Mouse (Mus musculus) spleen, embryonic (tissue): ENCODE results near the gene Gcgr.
"Not testable (repeated sequence)": the region's sequence is repeated elsewhere in the genome, so short reads cannot be mapped to it uniquely, and the experiment has no call there.

Source experiments
- CTCF ChIA-PET: fragments of 350-600 bp; sonication (Branson Sonifier 250); formaldehyde crosslinking; loops from one replicate; lab custom pipeline; 2022; lab: Charles Lee

The Gcgr gene

GRCm38 (mm10) chr11:120505661-120506060 is 24.8 kb upstream of the Gcgr start:
- CTCF ChIA-PET: interaction anchor here (0.7 kb wide), 2 partner anchors 57 to 212 kb away, joined by 8 to 11 read pairs; no protein-coding TSS in a partner anchor

DNA sequence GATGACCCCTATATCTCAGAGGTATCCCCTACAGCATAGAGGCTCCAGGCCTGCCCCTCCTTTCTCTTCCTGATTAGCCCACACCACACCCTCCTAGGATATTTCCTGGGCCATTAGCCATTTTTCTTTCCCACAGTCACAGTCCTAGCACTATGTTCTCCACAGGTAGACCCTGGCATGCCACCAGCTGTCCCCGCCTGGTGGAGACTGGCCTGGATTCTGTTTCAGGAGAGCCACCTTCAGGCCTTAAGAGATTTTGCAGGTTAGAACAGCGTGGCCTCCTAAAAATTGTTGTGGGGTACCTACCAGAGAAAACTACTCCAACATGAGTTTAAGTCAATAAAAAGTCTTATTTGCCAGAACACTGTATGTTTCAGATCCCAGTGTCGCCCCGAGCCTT is 23.6 kb upstream of the Gcgr start:
- CTCF ChIA-PET: no interaction called here

- CTCF ChIA-PET: no interaction called here
Observed at GRCm38 (mm10) chr11:120507611-120508289, 22.7 kb upstream of the Gcgr start.

DNA sequence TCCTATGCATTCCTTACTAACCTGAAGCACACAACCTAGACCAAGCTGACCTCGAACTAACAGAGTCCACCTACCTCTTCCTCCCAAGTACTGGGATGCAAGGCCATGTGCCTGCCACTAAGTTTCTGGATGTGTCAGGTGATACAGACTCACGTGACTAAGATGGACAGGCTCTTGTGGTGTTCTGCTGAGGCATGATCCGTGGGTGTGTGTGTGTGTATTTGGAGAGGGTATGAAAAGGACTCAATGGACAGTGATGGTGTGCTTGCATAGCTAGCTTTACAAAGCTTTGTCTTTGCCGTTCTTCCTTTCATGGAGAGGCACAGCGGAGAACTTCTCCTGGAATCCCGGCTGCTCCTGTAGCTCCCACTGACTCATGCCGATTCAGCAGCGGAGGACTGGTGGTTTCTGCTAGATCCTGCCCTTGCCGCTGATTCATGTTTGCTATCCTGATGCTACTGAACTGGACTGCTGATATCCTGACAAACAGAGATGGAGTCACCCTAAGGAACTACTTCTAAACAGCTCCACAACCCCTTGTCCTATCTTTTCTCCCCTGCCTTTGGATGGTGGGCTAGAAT is 22.1 kb upstream of the Gcgr start:
- CTCF ChIA-PET: no interaction called here

GRCm38 (mm10) chr11:120509940-120510339 is 20.6 kb upstream of the Gcgr start:
- CTCF ChIA-PET: interaction anchor here (0.6 to 1.0 kb wide), 2 partner anchors 14 to 533 kb away, joined by 3 to 13 read pairs; no protein-coding TSS in a partner anchor

- CTCF ChIA-PET: interaction anchor here (0.6 to 1.0 kb wide), 5 partner anchors 8 to 533 kb away, joined by 3 to 13 read pairs (median 4); no protein-coding TSS in a partner anchor
Observed at GRCm38 (mm10) chr11:120510375-120511030, 20.0 kb upstream of the Gcgr start.

DNA sequence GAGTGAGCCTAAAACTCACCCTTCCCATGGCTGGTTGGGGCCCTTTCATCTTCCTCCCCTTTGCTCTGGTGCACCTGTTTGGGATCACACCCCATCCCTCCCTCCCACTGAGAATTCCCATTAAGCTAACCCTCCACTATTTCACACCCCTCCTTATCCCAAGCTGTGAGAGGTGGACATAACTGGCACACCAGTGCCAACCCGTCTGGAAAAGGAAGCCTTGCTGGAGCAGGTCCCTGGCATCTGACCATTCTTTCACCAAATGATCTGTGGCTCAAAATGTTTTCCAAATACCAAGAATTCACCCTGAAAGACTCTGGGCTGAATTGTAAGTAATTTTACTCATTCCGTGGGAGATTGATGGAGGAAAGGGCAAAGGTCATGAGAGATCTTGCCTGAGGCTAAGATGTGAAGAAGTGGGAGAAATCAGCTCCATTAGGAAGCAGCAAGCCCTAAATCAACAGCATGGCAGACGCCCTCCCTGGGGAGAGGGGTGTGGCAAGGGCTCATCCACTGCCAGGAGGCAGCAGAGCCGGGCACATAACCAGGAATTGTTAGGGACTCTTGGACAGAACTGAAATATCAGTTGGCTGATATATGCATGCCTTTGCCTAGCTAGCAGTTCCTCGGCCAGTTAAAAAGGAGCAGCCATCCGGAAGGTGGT is 17.6 kb upstream of the Gcgr start:
- CTCF ChIA-PET: interaction anchor here (0.5 to 1.5 kb wide), 5 partner anchors 42 to 1245 kb away, joined by 4 to 8 read pairs (median 7); partner anchors contain the start of gene Gaa

GRCm38 (mm10) chr11:120514262-120514661 is 16.2 kb upstream of the Gcgr start:
- CTCF ChIA-PET: not testable (repeated sequence)

- CTCF ChIA-PET: interaction anchor here (0.5 to 0.7 kb wide), 6 partner anchors 9 to 67 kb away, joined by 3 to 11 read pairs (median 4); partner anchors contain the start of gene Gcgr
Observed at GRCm38 (mm10) chr11:120515611-120516010, 14.9 kb upstream of the Gcgr start.

- CTCF ChIA-PET: no interaction called here
Observed at GRCm38 (mm10) chr11:120517147-120517546, 13.4 kb upstream of the Gcgr start.

- CTCF ChIA-PET: interaction anchor here (0.6 kb wide), 1 partner anchor 31 kb away, joined by 4 read pairs; no protein-coding TSS in a partner anchor
Observed at GRCm38 (mm10) chr11:120518027-120518426, 12.5 kb upstream of the Gcgr start.

- CTCF ChIA-PET: interaction anchor here (0.6 kb wide), 1 partner anchor 31 kb away, joined by 4 read pairs; no protein-coding TSS in a partner anchor
Observed at GRCm38 (mm10) chr11:120518558-120518957, 11.9 kb upstream of the Gcgr start.

DNA sequence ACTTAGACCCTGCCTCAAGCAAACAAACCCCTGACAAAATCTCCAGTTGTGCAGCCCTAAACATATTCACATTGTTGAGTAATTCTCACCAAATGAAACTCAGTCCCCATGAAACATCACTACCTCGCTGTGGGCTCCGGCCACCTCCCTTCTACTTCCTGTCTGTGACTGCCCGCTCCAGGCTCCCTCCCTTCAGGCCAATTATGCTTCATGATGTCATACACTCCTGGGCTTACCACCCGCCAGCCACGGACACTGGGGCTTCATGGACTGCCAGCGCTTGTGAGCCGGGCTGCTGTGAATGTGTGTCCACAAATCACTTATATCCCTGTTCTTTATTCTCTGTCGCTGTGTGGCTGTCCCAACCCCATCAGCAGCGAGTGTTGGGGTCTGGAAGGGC is 10.8 kb upstream of the Gcgr start:
- CTCF ChIA-PET: no interaction called here

GRCm38 (mm10) chr11:120520498-120520897 is 10.0 kb upstream of the Gcgr start:
- CTCF ChIA-PET: no interaction called here

GRCm38 (mm10) chr11:120520967-120521540 is 9.4 kb upstream of the Gcgr start:
- CTCF ChIA-PET: no interaction called here

- CTCF ChIA-PET: no interaction called here
Observed at GRCm38 (mm10) chr11:120522581-120522980, 7.9 kb upstream of the Gcgr start.

- CTCF ChIA-PET: no interaction called here
Observed at GRCm38 (mm10) chr11:120525959-120526358, 4.5 kb upstream of the Gcgr start.

GRCm38 (mm10) chr11:120527690-120528354 is 2.7 kb upstream of the Gcgr start:
- CTCF ChIA-PET: no interaction called here

- CTCF ChIA-PET: no interaction called here
Observed at GRCm38 (mm10) chr11:120528903-120529302, 1.6 kb upstream of the Gcgr start.

DNA sequence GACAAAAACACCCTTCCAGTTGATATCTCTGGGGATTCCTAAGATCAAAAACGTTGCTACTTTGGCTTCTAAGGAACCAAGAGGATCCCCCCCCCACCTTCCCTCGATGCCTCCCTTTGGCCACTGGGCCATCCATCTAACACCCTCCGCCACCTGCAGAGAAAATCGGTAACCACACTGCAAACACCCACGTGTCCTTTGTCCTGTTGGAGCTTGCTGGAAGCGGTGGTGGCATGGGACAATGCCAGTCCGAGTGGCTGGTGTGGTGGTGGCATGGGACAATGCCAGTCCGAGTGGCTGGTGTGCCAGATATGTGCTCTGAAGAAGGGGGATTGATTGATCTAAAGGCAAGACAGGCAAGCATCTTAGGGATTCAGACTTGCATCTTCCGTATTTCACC is 1.1 kb downstream of the Gcgr start:
- CTCF ChIA-PET: no interaction called here

DNA sequence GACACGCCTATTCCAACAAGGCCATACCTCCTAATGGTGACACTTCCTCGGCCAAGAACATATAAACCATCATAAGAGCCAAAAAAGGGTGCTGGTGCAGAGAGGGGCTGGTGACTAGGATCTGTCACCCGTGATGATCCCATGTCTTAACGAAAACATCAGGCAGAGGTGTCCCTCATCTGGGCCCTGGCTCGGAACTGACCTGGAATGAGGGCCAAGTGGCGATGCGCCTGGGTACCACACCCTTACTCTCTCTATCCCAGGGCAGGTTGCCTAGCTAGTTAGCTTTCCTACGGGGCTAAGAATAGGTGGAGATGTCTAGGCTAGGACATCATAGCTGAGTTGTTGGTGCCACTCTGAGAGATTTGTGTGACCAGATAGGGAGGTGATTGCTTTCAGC is 3.6 kb downstream of the Gcgr start:
- CTCF ChIA-PET: no interaction called here
